Mouse (Mus musculus) spleen, postnatal 10 days (tissue): ENCODE data around the gene Csad.
"Not testable (repeated sequence)": the region's sequence is repeated elsewhere in the genome, so short reads cannot be mapped to it uniquely, and the experiment has no call there.

Source experiments
- DNase-seq, 2 experiments: peaks; one replicate each; pipeline ENCODE4 v3.0.0; 2021 to 2022; ENCODE audit warnings: low spot score in 2 of 2

Csad gene

DNA sequence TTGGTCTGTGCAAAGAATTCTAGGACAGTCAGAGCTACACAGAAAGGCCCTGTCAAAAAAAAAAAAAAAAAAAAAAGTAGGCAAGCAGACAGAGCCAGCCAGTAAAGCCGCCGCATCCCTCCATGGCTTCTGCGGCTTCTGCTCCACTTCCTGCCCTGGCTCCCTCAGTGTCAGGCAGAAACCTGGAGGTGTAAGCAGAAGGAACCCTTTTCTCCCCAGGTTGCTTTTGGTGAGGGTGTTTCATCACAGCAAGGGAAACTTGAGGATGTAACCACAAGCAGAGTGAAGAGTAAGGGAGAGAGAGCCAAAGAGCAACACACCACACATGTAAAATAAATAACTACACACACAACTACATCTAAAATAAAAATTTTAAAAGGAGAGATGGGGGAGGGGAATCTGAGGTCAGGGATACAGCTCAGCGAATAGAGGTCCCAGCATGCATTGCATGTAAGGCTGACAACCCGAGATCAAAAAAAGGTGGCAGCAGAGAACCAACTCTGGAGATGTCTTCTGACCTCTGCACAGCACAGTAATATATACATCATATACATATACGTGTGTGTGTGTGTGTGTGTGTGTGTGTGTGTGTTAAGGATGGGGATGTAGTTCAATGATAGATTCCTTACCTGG lies 38.9 kb downstream of the Csad start:
- DNase-seq: no peak

GRCm38 (mm10) chr15:102163900-102164693 lies 40.4 kb downstream of the Csad start:
- no peak for DNase-seq

DNA sequence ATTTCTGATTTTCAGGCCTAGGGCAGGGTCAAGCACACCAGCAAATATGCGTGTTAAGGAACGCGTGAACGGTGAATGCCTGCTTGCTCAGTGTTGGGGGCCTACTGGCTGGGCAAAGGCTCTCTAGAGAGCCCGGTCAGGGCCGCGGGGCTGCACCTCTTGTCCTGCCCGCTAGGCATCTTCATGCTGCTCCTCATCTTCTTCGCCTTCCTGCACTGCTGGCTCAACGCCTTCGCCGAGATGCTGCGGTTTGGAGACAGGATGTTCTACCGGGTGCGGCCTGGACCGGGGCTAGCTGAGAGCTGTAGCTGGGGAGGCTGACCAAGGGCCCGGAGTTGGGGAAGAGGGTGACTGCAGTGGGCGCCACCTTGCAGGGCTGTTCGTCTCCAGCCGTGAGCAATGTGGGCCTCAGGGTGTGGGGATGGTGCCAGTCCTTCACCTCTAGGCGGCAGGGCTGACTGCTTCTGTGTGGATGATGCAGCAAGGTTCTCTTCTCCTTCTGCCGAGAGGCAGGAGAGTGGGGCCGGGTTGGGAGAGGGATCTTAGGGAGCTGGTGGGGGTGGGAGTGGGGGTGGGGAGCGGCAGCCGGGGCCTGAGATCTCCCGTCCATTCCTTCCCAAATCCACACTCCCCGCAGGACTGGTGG lies 44.0 kb downstream of the Csad start:
- no peak for DNase-seq

- no peak for DNase-seq
Measured at GRCm38 (mm10) chr15:102156836-102157235, 47.7 kb downstream of the Csad start.

- DNase-seq: not testable (repeated sequence)
Measured at GRCm38 (mm10) chr15:102155006-102155405, 49.5 kb downstream of the Csad start.

DNA sequence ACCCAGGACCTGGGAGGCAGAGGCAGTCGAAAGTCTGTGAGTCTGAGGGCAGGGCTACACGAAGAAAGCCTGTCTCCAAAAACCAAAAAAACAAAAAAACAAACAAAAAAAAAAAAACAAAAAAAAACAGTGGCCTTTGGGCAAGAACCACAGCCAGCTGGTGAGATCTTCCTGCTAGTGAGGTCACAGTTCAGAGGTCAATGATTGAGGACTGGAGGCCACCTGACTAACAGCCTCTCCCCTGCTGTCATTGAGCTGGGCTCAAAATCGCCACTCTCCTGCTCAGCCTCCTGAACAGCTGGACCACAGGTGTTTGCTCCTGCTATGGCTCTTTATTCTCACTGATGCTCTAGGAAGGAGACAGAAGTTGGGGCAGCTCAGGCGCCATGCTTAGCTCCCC lies 51.9 kb downstream of the Csad start:
- no peak for DNase-seq

- DNase-seq: peak; percentile 63 to 69
Measured at GRCm38 (mm10) chr15:102150301-102151135, 54.0 kb downstream of the Csad start, which contains the start of gene Soat2. Soat2 (plus strand) TSS chr15:102150526.

DNA sequence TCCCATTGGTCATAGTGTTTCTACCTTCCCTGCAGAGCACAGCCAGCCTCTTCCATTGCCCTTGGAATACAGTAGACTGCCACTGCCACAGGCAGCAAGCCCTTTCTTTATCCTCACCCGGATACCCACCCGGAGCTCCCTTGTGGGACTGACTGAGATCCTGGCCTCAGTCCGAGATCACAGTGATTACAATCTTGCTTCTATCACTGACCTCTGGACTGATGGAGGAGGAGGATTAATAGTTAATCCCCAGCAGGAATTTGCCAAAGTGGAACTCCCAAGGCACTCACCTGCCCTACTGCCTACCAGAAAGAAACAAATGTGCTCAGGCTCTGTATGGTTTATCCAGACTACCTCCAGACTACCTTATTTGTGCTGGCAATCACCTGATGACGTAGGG lies 55.0 kb downstream of the Csad start:
- no peak for DNase-seq

DNA sequence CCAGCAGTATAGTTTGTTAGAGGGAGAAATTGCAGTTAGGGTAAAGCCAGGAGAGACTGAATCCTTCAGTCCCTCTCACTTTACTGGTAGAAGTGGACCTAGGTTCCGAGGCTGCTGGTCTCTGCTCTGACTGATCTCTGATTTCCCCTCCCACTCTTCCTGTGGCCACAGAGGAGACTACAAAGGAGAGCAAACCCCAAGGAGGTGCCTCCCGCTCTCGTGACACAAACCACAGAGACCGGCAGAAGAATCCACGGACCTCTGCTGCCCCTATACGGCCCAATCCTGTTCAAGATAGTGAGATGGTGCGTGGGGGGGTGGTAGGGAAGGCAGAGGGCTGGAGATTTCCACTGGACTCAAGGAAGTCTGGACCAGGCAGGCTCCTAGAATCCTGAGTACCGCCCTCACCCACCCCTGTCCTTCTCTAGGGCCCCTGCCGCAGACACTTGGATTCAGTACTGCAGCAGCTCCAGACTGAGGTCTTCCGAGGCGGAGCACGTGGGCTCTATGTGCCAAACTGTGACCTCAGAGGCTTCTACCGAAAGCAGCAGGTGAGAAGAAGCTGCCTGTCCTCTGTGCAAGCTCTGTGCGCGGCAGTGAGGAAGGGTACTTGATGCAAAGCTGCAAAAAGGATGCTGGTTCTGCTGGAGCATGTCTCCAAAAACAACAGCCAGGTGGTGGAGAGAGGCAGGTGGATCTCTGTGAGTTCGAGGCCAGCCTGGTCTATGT lies 56.7 kb downstream of the Csad start:
- no peak for DNase-seq

GRCm38 (mm10) chr15:102146882-102147281 lies 57.6 kb downstream of the Csad start:
- peak in 1 of 2 experiments; percentile 63 for DNase-seq

- no peak for DNase-seq
Measured at GRCm38 (mm10) chr15:102146089-102146488, 58.4 kb downstream of the Csad start.

- DNase-seq: no peak
Measured at GRCm38 (mm10) chr15:102145330-102145729, 59.2 kb downstream of the Csad start.

DNA sequence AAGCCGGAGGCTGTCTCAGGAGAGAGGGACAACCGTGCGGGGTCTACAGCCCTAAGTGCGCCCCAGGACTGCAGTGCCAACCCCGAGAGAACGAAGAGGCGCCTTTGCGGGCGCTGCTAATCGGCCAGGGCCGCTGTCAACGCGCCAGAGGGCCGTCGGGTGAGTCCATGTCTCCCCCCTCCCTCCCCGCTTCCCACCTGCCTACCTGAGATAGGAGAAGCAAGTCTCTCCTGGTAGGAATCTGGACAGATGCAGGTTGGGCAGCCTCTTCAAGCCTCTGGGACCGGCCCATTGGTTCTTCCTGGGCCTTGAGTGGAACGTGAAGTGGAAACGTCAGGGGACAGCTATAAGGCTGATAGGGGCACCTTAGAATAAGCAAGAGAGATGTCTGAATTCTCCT lies 59.8 kb downstream of the Csad start:
- no peak for DNase-seq

- no peak for DNase-seq
Measured at GRCm38 (mm10) chr15:102144274-102144711, 60.2 kb downstream of the Csad start, which contains the start of gene Igfbp6. Igfbp6 (plus strand) TSS chr15:102144362.

DNA sequence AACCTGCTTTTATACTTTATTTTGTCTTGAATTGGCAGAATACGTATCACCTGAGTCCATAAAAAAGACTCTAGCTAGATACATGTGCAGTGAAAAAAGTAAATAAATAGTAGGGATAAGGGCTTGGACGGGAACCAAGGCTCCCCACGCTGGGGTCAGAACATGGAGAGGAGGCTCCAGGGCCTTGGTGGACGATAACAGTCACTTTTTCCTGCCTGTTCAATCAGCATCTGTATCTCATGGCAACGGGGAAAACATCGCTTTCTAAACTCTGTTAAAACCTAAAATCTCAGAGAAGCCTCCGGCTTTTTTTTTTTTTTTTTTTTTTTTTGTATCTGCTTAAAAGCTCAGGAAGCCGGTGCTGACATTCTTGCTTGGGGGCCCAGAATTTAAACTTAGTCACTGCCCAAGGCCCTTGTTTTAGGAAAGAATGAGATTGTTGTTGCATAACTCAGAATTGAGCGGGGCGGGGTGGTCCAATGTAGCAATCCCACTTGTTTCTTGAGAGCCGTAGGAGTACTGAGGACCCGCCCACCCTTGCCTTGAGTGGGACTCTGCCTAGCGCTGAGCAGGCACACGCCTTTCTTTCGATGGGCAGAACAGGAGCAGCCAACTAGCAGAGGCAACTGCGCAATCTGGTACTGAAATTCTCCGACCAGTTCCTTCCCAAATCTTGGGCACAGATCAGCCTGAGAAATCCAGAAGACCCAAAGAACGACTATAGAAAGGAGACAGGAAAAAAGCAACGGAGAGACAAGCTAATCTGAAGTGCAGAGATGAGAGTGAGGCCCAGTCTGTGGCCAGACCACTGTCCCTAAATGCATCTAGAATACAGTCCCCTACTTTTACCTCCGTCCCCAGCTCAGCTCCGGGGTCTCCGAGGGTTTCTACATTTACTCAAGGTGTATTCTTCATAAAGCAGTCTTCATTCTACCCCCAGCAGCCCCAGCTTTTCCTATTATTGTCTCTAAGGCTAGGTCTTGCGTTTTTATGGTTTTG lies 61.3 kb downstream of the Csad start:
- DNase-seq: no peak

GRCm38 (mm10) chr15:102141120-102141519 lies 63.4 kb downstream of the Csad start:
- DNase-seq: no peak

DNA sequence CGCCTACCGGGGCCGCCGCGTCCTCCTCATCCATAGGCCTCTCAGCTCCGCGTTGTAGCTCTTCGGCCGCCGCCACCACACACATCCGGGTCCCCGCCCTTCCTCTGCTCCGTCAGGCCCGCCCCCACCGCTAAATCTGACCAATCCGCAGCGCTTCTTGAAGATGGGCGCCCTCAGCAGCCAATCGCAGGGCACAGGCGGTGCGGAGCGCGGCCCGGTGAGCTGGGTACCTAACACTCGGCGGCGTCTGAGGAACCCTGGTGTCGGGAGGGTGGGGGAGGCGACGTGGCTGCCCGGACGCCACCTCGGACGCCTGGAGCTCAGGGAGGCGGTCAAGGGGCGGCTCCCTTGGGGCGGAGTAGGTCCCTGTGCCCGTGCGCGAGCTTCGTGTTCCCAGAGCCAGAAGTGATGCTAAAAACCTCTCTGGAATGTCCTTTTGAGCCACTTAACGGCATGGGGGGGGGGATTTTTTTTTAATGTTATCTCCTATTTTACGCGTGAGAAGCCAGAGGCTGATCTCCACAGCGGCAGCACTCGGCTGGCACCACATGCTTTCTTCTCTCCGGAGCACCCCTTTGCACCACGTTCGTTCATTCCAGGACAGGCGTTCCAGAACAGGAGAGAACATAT lies 68.3 kb downstream of the Csad start, which contains the start of gene Spryd3:
TSS of gene Spryd3 (minus strand) at position 106 of the 630 bp plus-strand sequence.
- peak; percentile 97 to 99 for DNase-seq

GRCm38 (mm10) chr15:102135522-102136128 lies 68.9 kb downstream of the Csad start:
- no peak for DNase-seq

DNA sequence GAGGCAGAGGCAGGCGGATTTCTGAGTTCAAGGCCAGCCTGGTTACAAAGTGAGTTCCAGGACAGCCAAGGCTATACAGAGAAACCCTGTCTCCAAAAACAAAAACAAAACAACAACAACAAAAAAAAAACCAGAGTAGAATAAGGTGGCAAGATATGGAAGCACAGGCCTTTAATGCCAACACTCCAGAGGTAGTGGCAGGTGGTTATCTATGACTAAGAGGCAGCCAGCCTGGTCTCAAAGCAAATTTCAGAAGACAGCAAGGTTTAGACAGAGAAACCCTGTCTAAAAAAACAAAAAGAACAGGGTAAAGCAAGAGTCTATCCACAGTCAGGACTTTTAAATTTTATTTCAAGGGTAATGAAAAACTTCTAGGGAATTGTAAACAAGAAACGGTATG lies 69.8 kb downstream of the Csad start:
- no peak for DNase-seq
